Mouse (Mus musculus) stomach, embryonic 16.5 days (tissue): ENCODE measurements at regions not wholly inside any gene's neighbourhood (a gene's known extent, or its start where the extent isn't known, plus 50 kb on each side); places are given as distances from the start of the nearest gene placed in this dataset.

ENCODE experiments used
- ATAC-seq: fragments of 200-750 bp; cut with Nextera tagmentation; 2 replicates; pipeline ENCODE4 v1.8.0; 2017; ENCODE audit warnings: moderate number of reproducible peaks, moderate TSS enrichment; ENCODE audit not compliant: insufficient read depth, low FRiP score
- H3K27ac ChIP-seq: fragments of 300-500 bp; sonication (generic); 2 replicates; pipeline ENCODE4 v1.5.1; 2014; ENCODE audit warnings: low read length
- H3K27me3 ChIP-seq: fragments of 300-500 bp; sonication (generic); 2 replicates; pipeline ENCODE4 v1.6.1; 2014; ENCODE audit warnings: low read length, control low read depth, mixed read lengths; ENCODE audit not compliant: control insufficient read depth, insufficient read depth
- H3K36me3 ChIP-seq: fragments of 300-500 bp; sonication (generic); 2 replicates; pipeline ENCODE4 v1.6.1; 2014; ENCODE audit warnings: low read length; ENCODE audit not compliant: control insufficient read depth, insufficient read depth
- H3K4me1 ChIP-seq: fragments of 300-500 bp; sonication (generic); 2 replicates; pipeline ENCODE4 v1.6.1; 2014; ENCODE audit warnings: low read length, control low read depth, mixed read lengths; ENCODE audit not compliant: control insufficient read depth, insufficient read depth
- H3K4me2 ChIP-seq: fragments of 300-500 bp; sonication (generic); 2 replicates; pipeline ENCODE4 v1.6.1; 2014; ENCODE audit warnings: low read depth, low read length, mixed read lengths
- H3K4me3 ChIP-seq: fragments of 300-500 bp; sonication (generic); replicated peaks from 2 replicates; pipeline ENCODE4 v1.5.1; 2014; ENCODE audit warnings: mild to moderate bottlenecking, low read length
- H3K9ac ChIP-seq: fragments of 300-500 bp; sonication (generic); 2 replicates; pipeline ENCODE4 v1.6.1; 2014; ENCODE audit warnings: low read length
- H3K9me3 ChIP-seq: fragments of 300-500 bp; sonication (generic); replicated peaks from 2 replicates; pipeline ENCODE4 v1.6.1; 2016; ENCODE audit warnings: low read length, control low read depth; ENCODE audit not compliant: control insufficient read depth
- WGBS: fragments of 180-500 bp; shearing (Covaris S2); extraction: QIAGEN DNeasy Blood & Tissue Kit; methylation state at CpG from one replicate; pipeline ENCODE4 v1.1.7; 2014; 5-methylcytosine and 5-hydroxymethylcytosine counted together

DNA sequence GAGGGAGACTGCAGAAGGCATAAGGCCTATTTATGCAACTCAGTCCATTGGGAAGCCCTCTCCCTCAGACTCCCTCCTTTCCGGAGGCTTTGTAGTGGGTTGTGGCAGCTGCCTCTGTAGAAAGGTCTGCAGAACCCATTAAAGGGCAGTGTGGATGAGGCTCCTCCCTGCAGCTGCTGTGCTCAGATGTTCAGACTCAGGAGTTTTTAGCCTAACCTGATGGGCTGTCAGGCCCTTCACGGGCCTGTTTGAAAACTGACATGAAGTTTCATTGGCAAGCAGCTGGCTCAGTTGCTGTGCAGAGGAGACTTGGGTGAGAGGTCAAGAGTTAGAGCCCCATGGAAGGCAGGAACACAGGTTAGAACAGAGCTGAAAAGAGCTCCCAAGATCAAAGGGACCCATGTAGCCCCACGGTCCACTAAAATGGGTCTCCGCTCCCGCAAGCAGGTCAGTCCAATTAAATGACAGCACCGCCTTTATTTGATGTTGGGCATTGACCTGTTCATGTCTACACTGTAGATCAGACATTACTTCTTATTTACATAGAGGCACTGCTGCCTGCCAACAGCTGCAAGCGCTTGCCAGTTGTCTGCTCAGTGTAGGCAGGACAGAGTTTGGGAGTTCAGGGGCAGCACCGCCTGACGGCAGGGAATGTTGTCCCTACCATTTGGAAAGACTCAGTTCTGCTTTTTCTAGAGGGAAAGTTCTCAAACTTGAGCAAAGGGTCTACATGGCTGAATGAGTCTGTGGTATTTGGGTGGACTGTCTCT, 53.8 kb upstream of the Usp46 start:
- H3K27ac ChIP-seq = no peak overlapping the region; the same call in 1 of the 2 replicates
- WGBS = 63% methylated on average over 9 of the region's 9 CpGs

DNA sequence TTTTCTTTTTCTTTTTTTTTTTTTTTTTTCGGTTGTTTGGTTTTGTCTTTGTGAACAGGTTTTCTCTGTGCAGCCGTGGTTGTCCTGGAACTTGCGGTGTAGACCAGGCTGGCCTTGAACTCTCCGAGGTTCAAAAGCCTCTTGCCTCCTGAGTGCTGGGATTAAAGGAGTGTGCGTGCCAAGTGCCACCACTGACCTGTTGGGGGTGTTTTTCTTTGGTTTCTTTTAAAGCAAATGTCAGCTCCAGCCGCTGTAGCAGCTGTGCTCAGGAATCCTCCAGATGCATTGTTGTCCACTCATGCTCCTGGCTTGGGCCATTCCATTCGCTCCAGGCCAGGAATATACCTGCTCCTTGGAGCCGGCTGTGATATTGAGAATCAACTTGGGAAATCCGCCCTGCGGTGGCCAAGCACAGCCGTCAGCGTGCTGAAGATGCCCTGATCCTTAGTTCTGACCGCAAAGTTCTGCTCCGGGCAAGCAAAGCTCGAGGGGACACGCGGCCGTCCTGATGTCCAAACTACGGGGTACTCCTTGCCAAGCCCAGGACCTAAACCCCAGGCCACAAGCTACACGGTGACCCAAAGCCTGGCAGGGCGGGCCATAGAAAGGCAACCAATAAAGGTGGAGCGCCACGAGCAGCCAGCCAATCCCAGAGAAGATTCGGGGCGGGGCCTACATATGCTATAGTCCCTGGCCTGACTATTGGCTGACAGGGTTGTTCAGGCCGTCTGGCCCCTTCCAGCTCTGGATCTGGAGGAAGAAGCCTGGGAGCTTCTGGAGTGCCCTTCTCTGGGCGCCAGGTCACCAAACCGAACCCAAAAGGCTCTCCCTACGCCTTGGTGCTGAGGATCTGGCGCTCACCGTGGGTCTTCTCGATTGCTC, 58.0 kb upstream of the Usp46 start:
- H3K27ac ChIP-seq = peak overlapping the region; percentile 29; the same call in 1 of the 2 replicates
- ATAC-seq = peak; percentile 90
- peak overlapping the region; percentile 38 for H3K4me3 ChIP-seq
- 0 out of 2 replicates have a peak, but pooled peaks cover 5% of the 10 kb centered on the region for H3K9me3 ChIP-seq
- H3K27me3 ChIP-seq = no peaks in the 10 kb centered on the region
- WGBS = 59% methylated on average over 32 of the region's 32 CpGs
- no peaks in the 10 kb centered on the region for H3K36me3 ChIP-seq
- peak overlapping the region; percentile 57 for H3K9ac ChIP-seq
- no peaks in the 10 kb centered on the region for H3K4me1 ChIP-seq
- peak overlapping the region; percentile 43 for H3K4me2 ChIP-seq

More for the DNA sequence above, 53.8 kb upstream of the Usp46 start:
- Histone ChIP-seq H3K27me3 (no peaks in the 10 kb centered on the region), H3K4me3 (no peak overlapping the region), H3K36me3 (no peaks in the 10 kb centered on the region), H3K9me3 (no peaks in the 10 kb centered on the region), H3K4me1 (no peaks in the 10 kb centered on the region), H3K9ac (no peak overlapping the region), H3K4me2 (no peak overlapping the region)
- no peak for ATAC-seq

- Histone ChIP-seq H3K36me3 (no peaks in the 10 kb centered on the region), H3K27ac (no peak overlapping the region), H3K9ac (no peak overlapping the region), H3K27me3 (no peaks in the 10 kb centered on the region), H3K4me3 (no peak overlapping the region), H3K9me3 (0 out of 2 replicates have a peak, but pooled peaks cover 5% of the 10 kb centered on the region), H3K4me2 (no peak overlapping the region), H3K4me1 (peaks cover 3% of the 10 kb centered on the region; the same call in 1 of the 2 replicates)
- no peak for ATAC-seq
- 67% methylated on average over 6 of the region's 6 CpGs for WGBS
Observed at GRCm38 (mm10) chr5:74127518-74127917, 59.3 kb upstream of the Usp46 start.

- Histone ChIP-seq H3K9ac (no peak overlapping the region), H3K27me3 (no peaks in the 10 kb centered on the region), H3K4me2 (no peak overlapping the region), H3K36me3 (no peaks in the 10 kb centered on the region), H3K9me3 (0 out of 2 replicates have a peak, but pooled peaks cover 5% of the 10 kb centered on the region), H3K27ac (no peak overlapping the region), H3K4me1 (peaks cover 3% of the 10 kb centered on the region; the same call in 1 of the 2 replicates), H3K4me3 (no peak overlapping the region)
- ATAC-seq = no peak
Observed at GRCm38 (mm10) chr5:74129636-74130035, 61.4 kb upstream of the Usp46 start.

DNA sequence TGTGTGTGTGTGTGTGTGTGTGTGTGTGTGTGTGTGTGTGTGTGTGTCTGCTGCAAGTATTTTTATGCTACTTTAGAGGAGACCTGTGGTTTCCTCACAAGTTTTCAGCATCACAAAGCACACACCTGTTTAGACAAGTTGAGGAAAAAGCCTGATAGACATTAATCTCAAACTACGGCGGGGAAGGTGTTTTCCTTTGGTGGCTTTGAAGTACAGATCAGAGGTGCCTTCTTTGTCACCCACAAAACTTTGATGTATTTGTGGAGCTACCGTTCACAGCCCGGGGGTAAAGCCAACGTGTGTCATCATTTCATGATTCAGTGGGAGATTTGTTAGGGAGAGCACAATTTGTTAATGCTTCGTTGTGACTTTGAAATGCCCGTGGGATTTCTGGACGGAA, 62.4 kb upstream of the Rasl11b start:
- Histone ChIP-seq H3K27me3 (no peaks in the 10 kb centered on the region), H3K27ac (no peak overlapping the region), H3K4me3 (no peak overlapping the region), H3K36me3 (no peaks in the 10 kb centered on the region), H3K9me3 (0 out of 2 replicates have a peak, but pooled peaks cover 5% of the 10 kb centered on the region), H3K4me1 (peaks cover 8% of the 10 kb centered on the region; the same call in 1 of the 2 replicates), H3K9ac (no peak overlapping the region), H3K4me2 (no peak overlapping the region)
- no peak for ATAC-seq
- WGBS = 43% methylated on average over 8 of the region's 8 CpGs

DNA sequence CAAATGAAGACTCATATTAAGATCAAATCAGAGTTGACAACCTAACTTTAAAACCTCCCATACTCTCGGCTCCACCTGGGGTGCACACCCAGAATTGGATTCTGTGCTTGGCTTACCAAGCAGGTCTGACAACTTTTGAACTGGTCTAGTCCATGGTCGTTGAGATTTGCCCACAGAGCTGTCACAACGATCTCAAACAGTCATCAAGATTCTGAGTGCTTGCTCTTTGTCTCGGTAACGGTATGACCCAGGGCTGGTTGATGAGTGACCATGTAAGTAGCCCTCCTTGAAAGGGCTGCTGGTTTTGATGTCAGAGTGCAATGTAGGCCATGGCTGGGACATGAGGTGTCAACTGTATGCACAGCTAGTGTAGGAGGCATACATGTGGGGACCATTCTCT, 58.7 kb upstream of the Rasl11b start:
- Histone ChIP-seq H3K27ac (peak overlapping the region; percentile 71), H3K9ac (no peak overlapping the region), H3K4me3 (no peak overlapping the region), H3K36me3 (no peaks in the 10 kb centered on the region), H3K4me2 (peak overlapping the region; percentile 28), H3K4me1 (peaks cover 10% of the 10 kb centered on the region; the same call in 1 of the 2 replicates), H3K27me3 (no peaks in the 10 kb centered on the region), H3K9me3 (no peaks in the 10 kb centered on the region)
- WGBS = 51% methylated on average over 5 of the region's 5 CpGs
- peak; percentile 81; the same call in 1 of the 2 replicates for ATAC-seq

DNA sequence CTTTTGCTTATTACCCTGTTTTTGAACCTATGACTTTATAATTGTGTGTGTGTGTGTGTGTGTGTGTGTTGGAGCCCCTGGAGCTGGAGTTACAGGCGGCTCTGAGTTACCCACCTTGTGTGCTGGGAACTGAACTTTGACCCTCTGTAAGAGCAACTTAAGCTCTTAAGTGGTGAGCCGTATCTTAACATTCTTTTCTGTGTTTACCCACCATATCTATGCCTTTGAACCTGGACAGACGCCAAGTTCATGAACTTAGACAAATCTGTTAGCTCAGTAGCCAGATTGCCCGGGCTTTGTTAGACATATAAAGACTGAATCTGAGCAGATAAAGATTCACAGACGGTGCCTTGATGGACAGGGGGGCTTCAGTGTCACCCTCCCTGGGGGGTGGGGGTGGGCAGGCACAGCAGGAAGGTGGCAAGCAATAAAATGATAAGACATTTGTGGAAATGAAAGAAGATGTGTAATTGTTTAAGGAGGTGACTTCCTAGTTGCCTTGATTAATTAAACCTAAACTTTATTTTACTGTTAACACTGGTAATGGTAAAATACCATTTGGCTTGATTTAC, 58.1 kb upstream of the Rasl11b start:
- H3K4me2 ChIP-seq = peak overlapping the region; percentile 28; the same call in 1 of the 2 replicates
- no peaks in the 10 kb centered on the region for H3K36me3 ChIP-seq
- H3K4me1 ChIP-seq = peaks cover 10% of the 10 kb centered on the region; the same call in 1 of the 2 replicates
- peak; percentile 80; the same call in 1 of the 2 replicates for ATAC-seq
- no peaks in the 10 kb centered on the region for H3K27me3 ChIP-seq
- peak overlapping the region; percentile 71; the same call in 1 of the 2 replicates for H3K27ac ChIP-seq
- no peak overlapping the region for H3K4me3 ChIP-seq
- no peak overlapping the region for H3K9ac ChIP-seq
- H3K9me3 ChIP-seq = no peaks in the 10 kb centered on the region
- 17% methylated on average over 5 of the region's 5 CpGs for WGBS

- Histone ChIP-seq H3K9me3 (no peaks in the 10 kb centered on the region), H3K4me1 (peaks cover 4% of the 10 kb centered on the region; the same call in 1 of the 2 replicates), H3K4me2 (no peak overlapping the region), H3K27me3 (no peaks in the 10 kb centered on the region), H3K36me3 (no peaks in the 10 kb centered on the region), H3K9ac (no peak overlapping the region), H3K4me3 (no peak overlapping the region), H3K27ac (no peak overlapping the region)
- 67% methylated on average over 4 of the region's 4 CpGs for whole genome bisulfite sequencing
- ATAC-seq = no peak
Observed at GRCm38 (mm10) chr5:74143994-74144393, 51.1 kb upstream of the Rasl11b start.
